In genomic region chr10:53349254-53349653, GRCm38 (mm10) we compare ENCODE assay signal across 20 mouse cellular contexts. TPM values are rescaled to one million over a fixed set of nuclear protein-coding genes. Genes with fewer than 3 reads are reported as not detected.
"Had no signal": no experiment of that assay in that cellular context is flagged by ENCODE, and none has a peak within 500 bp of the region (broad histone marks: within the 10 kb centered on the region; RNA-seq: fewer than 3 reads in every experiment).

No protein-coding gene starts in this region.

- H3K4me1 ChIP-seq: midbrain, embryonic 10.5 days; midbrain, embryonic 13.5 days had no signal

- H3K27me3 ChIP-seq: limb, embryonic 12.5 days; limb, embryonic 15.5 days; midbrain, embryonic 13.5 days; neural tube, embryonic 13.5 days had no signal

- H3K27ac ChIP-seq: kidney, postnatal 0 days; limb, embryonic 12.5 days; limb, embryonic 15.5 days; midbrain, embryonic 10.5 days; midbrain, embryonic 13.5 days; neural tube, embryonic 13.5 days had no signal

- H3K36me3 ChIP-seq: midbrain, embryonic 13.5 days; neural tube, embryonic 13.5 days had no signal

- H3K4me3 ChIP-seq: limb, embryonic 12.5 days; limb, embryonic 15.5 days; midbrain, embryonic 10.5 days; midbrain, embryonic 13.5 days; myocyte; neural tube, embryonic 13.5 days had no signal

- DNase-seq: kidney, adult 18-20 months; kidney, adult 9 months; kidney, postnatal 25 days; lung, adult 2 months; lung, postnatal 14 days; lung, postnatal 4 days; retina, postnatal 1 day; right cerebral cortex, postnatal 25 days; spleen, adult 18-20 months; thymus, postnatal 25 days had no signal

RNA-seq across cellular contexts. Expression of gene Pln, which starts 11.8 kb away (rescaled TPM):
- total RNA-seq: megakaryocyte, adult 5-6 weeks; monocyte, adult 5-6 weeks; neutrophil, adult 5-6 weeks had no signal
